Mouse (Mus musculus) midbrain, embryonic 15.5 days (tissue): ENCODE measurements at regions not wholly inside any gene's neighbourhood (a gene's known extent, or its start where the extent isn't known, plus 50 kb on each side); places are given as distances from the start of the nearest gene placed in this dataset.

Experiments
- ATAC-seq: fragments of 200-750 bp; cut with Nextera tagmentation; replicated peaks from 2 replicates; pipeline ENCODE4 v1.8.0; 2017; ENCODE audit warnings: moderate TSS enrichment
- H3K27ac ChIP-seq: fragments of 300-500 bp; sonication (generic); 2 replicates; pipeline ENCODE4 v1.5.1; 2015; ENCODE audit warnings: mild to moderate bottlenecking, inconsistent platforms
- H3K27me3 ChIP-seq: fragments of 300-500 bp; sonication (generic); replicated peaks from 2 replicates; pipeline ENCODE4 v1.6.1; 2015; ENCODE audit warnings: inconsistent platforms
- H3K36me3 ChIP-seq: fragments of 300-500 bp; sonication (generic); replicated peaks from 2 replicates; pipeline ENCODE4 v1.6.1; 2015; ENCODE audit warnings: inconsistent platforms
- H3K4me1 ChIP-seq: fragments of 300-500 bp; sonication (generic); 2 replicates; pipeline ENCODE4 v1.6.1; 2015; ENCODE audit warnings: inconsistent platforms
- H3K4me2 ChIP-seq: fragments of 300-500 bp; sonication (generic); 2 replicates; pipeline ENCODE4 v1.6.1; 2015; ENCODE audit warnings: inconsistent platforms, mild to moderate bottlenecking, moderate library complexity
- H3K4me3 ChIP-seq: fragments of 300-500 bp; sonication (generic); 2 replicates; pipeline ENCODE4 v1.5.1; 2015; ENCODE audit warnings: mild to moderate bottlenecking, inconsistent platforms
- H3K9ac ChIP-seq: fragments of 300-500 bp; sonication (generic); 2 replicates; pipeline ENCODE4 v1.6.1; 2015; ENCODE audit warnings: mild to moderate bottlenecking, inconsistent platforms
- H3K9me3 ChIP-seq: fragments of 300-500 bp; sonication (generic); 2 replicates; pipeline ENCODE4 v1.6.1; 2016; ENCODE audit warnings: inconsistent platforms
- WGBS: fragments of 180-500 bp; shearing (Covaris S2); methylation state at CpG from one replicate; pipeline ENCODE4 v1.1.7; 2015; ENCODE audit warnings: mixed read lengths; 5-methylcytosine and 5-hydroxymethylcytosine counted together

- Histone ChIP-seq H3K4me2 (no peak overlapping the region), H3K9ac (no peak overlapping the region), H3K36me3 (no peaks in the 10 kb centered on the region), H3K4me3 (no peak overlapping the region), H3K4me1 (no peaks in the 10 kb centered on the region), H3K27ac (no peak overlapping the region), H3K9me3 (no peaks in the 10 kb centered on the region), H3K27me3 (no peaks in the 10 kb centered on the region)
- no peak for ATAC-seq
Measured at GRCm38 (mm10) chr11:24925135-24925534, 847.3 kb downstream of the Bcl11a start.

GRCm38 (mm10) chr11:24943646-24944045 lies 865.8 kb downstream of the Bcl11a start:
- H3K36me3 ChIP-seq = no peaks in the 10 kb centered on the region
- no peak for ATAC-seq
- H3K9ac ChIP-seq = no peak overlapping the region
- H3K27me3 ChIP-seq = no peaks in the 10 kb centered on the region
- no peak overlapping the region for H3K4me3 ChIP-seq
- H3K4me1 ChIP-seq = no peaks in the 10 kb centered on the region
- H3K27ac ChIP-seq = no peak overlapping the region
- H3K9me3 ChIP-seq = no peaks in the 10 kb centered on the region
- H3K4me2 ChIP-seq = no peak overlapping the region

GRCm38 (mm10) chr11:24951161-24951560 lies 873.3 kb downstream of the Bcl11a start:
- Histone ChIP-seq H3K9me3 (no peaks in the 10 kb centered on the region), H3K27me3 (no peaks in the 10 kb centered on the region), H3K4me2 (no peak overlapping the region), H3K27ac (no peak overlapping the region), H3K9ac (no peak overlapping the region), H3K36me3 (no peaks in the 10 kb centered on the region), H3K4me1 (no peaks in the 10 kb centered on the region), H3K4me3 (no peak overlapping the region)
- no peak for ATAC-seq
- WGBS = 67% methylated on average over 1 of the region's 1 CpGs

- ATAC-seq = no peak
- no peaks in the 10 kb centered on the region for H3K36me3 ChIP-seq
- WGBS = 76% methylated on average over 2 of the region's 2 CpGs
Measured at GRCm38 (mm10) chr11:24972359-24972758, 894.5 kb downstream of the Bcl11a start.

GRCm38 (mm10) chr11:24980193-24980665 lies 902.4 kb downstream of the Bcl11a start:
- H3K36me3 ChIP-seq = no peaks in the 10 kb centered on the region
- no peak overlapping the region for H3K4me2 ChIP-seq
- H3K27ac ChIP-seq = no peak overlapping the region
- H3K4me1 ChIP-seq = 0 out of 2 replicates have a peak, but pooled peaks cover 9% of the 10 kb centered on the region
- H3K9me3 ChIP-seq = no peaks in the 10 kb centered on the region
- WGBS = 62% methylated on average over 9 of the region's 9 CpGs
- ATAC-seq = peak; percentile 44; the same call in 1 of the 2 replicates
- H3K27me3 ChIP-seq = no peaks in the 10 kb centered on the region
- no peak overlapping the region for H3K9ac ChIP-seq
- no peak overlapping the region for H3K4me3 ChIP-seq

More at GRCm38 (mm10) chr11:24972359-24972758, 894.5 kb downstream of the Bcl11a start:
- Histone ChIP-seq H3K9me3 (no peaks in the 10 kb centered on the region), H3K27ac (no peak overlapping the region), H3K4me1 (no peaks in the 10 kb centered on the region), H3K9ac (no peak overlapping the region), H3K4me3 (no peak overlapping the region), H3K4me2 (no peak overlapping the region), H3K27me3 (no peaks in the 10 kb centered on the region)

GRCm38 (mm10) chr11:24983060-24983629 lies 905.3 kb downstream of the Bcl11a start:
- no peaks in the 10 kb centered on the region for H3K27me3 ChIP-seq
- peak; percentile 73 for ATAC-seq
- no peak overlapping the region for H3K27ac ChIP-seq
- no peaks in the 10 kb centered on the region for H3K36me3 ChIP-seq
- H3K4me1 ChIP-seq = 0 out of 2 replicates have a peak, but pooled peaks cover 9% of the 10 kb centered on the region
- H3K9me3 ChIP-seq = no peaks in the 10 kb centered on the region
- no peak overlapping the region for H3K4me3 ChIP-seq
- H3K4me2 ChIP-seq = no peak overlapping the region
- H3K9ac ChIP-seq = no peak overlapping the region
- 53% methylated on average over 10 of the region's 10 CpGs for WGBS

- Histone ChIP-seq H3K4me3 (no peak overlapping the region), H3K9me3 (no peaks in the 10 kb centered on the region), H3K4me2 (no peak overlapping the region), H3K27me3 (no peaks in the 10 kb centered on the region), H3K9ac (no peak overlapping the region), H3K4me1 (no peaks in the 10 kb centered on the region), H3K36me3 (no peaks in the 10 kb centered on the region), H3K27ac (no peak overlapping the region)
- 27% methylated on average over 5 of the region's 5 CpGs for WGBS
- ATAC-seq = no peak
Measured at GRCm38 (mm10) chr11:25005491-25005890, 927.6 kb downstream of the Bcl11a start.

GRCm38 (mm10) chr11:25026786-25027185 lies 948.9 kb downstream of the Bcl11a start:
- Histone ChIP-seq H3K4me1 (no peaks in the 10 kb centered on the region), H3K36me3 (no peaks in the 10 kb centered on the region), H3K27me3 (no peaks in the 10 kb centered on the region), H3K27ac (no peak overlapping the region), H3K9me3 (no peaks in the 10 kb centered on the region), H3K9ac (no peak overlapping the region), H3K4me3 (no peak overlapping the region), H3K4me2 (no peak overlapping the region)
- 74% methylated on average over 4 of the region's 4 CpGs for WGBS
- ATAC-seq = no peak

DNA sequence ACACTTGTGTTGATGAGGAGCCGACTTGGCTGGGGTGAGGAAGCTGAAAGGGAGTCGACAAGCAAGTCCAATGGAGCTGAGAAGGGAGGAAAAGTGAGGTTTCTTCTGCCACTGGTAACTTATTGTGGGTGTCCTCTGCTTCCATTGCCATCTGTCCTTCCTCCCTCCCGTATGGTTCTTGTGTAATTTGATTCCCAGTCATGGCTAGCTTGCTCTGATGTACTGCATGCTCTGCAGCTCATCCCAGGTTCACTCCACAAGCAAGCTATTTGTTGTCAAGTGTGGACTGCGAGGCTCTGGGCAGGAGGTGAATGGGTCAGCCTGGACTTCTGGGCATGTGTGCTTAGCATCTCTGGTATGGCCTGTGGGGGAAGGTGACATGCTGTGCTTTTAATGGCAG lies 963.1 kb downstream of the Bcl11a start:
- no peaks in the 10 kb centered on the region for H3K36me3 ChIP-seq

GRCm38 (mm10) chr11:25042763-25043162 lies 964.9 kb downstream of the Bcl11a start:
- Histone ChIP-seq H3K4me1 (0 out of 2 replicates have a peak, but pooled peaks cover 2% of the 10 kb centered on the region), H3K36me3 (no peaks in the 10 kb centered on the region), H3K27me3 (no peaks in the 10 kb centered on the region), H3K9me3 (no peaks in the 10 kb centered on the region), H3K27ac (no peak overlapping the region), H3K4me2 (no peak overlapping the region), H3K4me3 (no peak overlapping the region), H3K9ac (no peak overlapping the region)
- 69% methylated on average over 3 of the region's 3 CpGs for WGBS
- ATAC-seq = no peak

More for the DNA sequence above, 963.1 kb downstream of the Bcl11a start:
- no peak overlapping the region for H3K9ac ChIP-seq
- H3K4me3 ChIP-seq = no peak overlapping the region
- H3K9me3 ChIP-seq = no peaks in the 10 kb centered on the region
- 0 out of 2 replicates have a peak, but pooled peaks cover 2% of the 10 kb centered on the region for H3K4me1 ChIP-seq
- 51% methylated on average over 4 of the region's 4 CpGs for WGBS
- H3K4me2 ChIP-seq = no peak overlapping the region
- ATAC-seq = no peak
- no peak overlapping the region for H3K27ac ChIP-seq
- H3K27me3 ChIP-seq = no peaks in the 10 kb centered on the region

- Histone ChIP-seq H3K27me3 (no peaks in the 10 kb centered on the region), H3K9ac (no peak overlapping the region), H3K27ac (no peak overlapping the region), H3K4me3 (no peak overlapping the region), H3K4me1 (0 out of 2 replicates have a peak, but pooled peaks cover 2% of the 10 kb centered on the region), H3K36me3 (no peaks in the 10 kb centered on the region), H3K4me2 (no peak overlapping the region), H3K9me3 (no peaks in the 10 kb centered on the region)
- WGBS = 30% methylated on average over 3 of the region's 3 CpGs
- ATAC-seq = peak; percentile 52; the same call in 1 of the 2 replicates
Measured at GRCm38 (mm10) chr11:25045339-25045738, 967.5 kb downstream of the Bcl11a start.

DNA sequence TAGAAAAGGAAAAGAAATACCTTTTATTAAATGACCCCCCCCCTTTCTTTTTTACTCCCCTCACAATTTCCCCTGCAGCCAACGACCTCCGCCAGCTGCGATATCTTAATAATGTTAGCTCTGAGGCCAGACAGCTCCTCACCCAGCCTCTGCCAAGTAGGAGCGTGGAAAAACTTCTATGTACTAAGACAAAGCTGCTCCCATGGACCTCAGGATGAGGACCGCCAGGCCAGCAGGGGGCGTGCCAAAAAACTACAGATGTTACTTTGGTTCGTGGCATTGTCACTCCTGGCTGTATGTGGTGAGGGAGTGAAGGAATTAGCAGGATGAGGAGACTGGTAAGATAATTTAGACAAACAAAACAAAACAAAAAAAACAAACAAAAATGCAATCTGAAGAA lies 968.1 kb downstream of the Bcl11a start:
- WGBS = 53% methylated on average over 7 of the region's 7 CpGs
- Histone ChIP-seq H3K36me3 (no peaks in the 10 kb centered on the region), H3K9ac (no peak overlapping the region), H3K27me3 (no peaks in the 10 kb centered on the region), H3K4me1 (0 out of 2 replicates have a peak, but pooled peaks cover 2% of the 10 kb centered on the region), H3K4me2 (no peak overlapping the region), H3K9me3 (no peaks in the 10 kb centered on the region), H3K4me3 (no peak overlapping the region), H3K27ac (no peak overlapping the region)
- no peak for ATAC-seq

GRCm38 (mm10) chr11:25055698-25056097 lies 977.8 kb downstream of the Bcl11a start:
- H3K4me3 ChIP-seq = no peak overlapping the region
- ATAC-seq = no peak
- H3K4me2 ChIP-seq = no peak overlapping the region
- H3K9me3 ChIP-seq = no peaks in the 10 kb centered on the region
- H3K27ac ChIP-seq = no peak overlapping the region
- no peaks in the 10 kb centered on the region for H3K36me3 ChIP-seq
- no peaks in the 10 kb centered on the region for H3K27me3 ChIP-seq
- H3K4me1 ChIP-seq = peaks cover 7% of the 10 kb centered on the region
- WGBS = 85% methylated on average over 2 of the region's 2 CpGs
- H3K9ac ChIP-seq = no peak overlapping the region
